Mouse (Mus musculus): ENCODE results near the gene Smpx. TPM values are rescaled to one million over a fixed set of nuclear protein-coding genes. Genes with fewer than 3 reads are reported as not detected.

The Smpx gene
- total RNA-seq, 1 experiment from 2014 or later: not detected

DNA sequence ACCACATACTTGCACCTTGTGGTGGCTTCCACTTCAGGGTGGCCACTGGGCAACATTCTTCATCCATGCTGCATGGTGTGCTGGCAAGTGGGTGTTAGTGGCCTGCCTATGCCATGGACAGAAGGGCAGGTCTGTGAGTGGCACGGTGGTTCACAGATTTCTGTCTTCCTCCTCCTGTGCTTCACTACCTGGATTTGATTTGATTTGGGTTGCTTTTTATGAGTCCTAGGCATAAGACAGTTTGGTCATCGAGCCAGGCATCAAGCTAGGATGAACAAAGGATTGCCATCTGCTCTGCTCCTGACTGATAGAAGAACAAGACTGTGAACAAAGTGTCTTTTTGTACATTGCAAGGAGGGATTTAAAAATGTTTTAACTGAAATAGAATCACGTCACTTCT lies 63.8 kb downstream of the Smpx start:
- ATAC-seq (replicated peaks in 1 of 2; ENCODE audit: insufficient read depth in 1 of 2, low FRiP score in 2 of 2, low TSS enrichment in 1 of 2, low read depth in 1 of 2, poor library complexity in 2 of 2, severe bottlenecking in 2 of 2): no peak

- ATAC-seq (replicated peaks in 1 of 2; ENCODE audit: insufficient read depth in 1 of 2, low FRiP score in 2 of 2, low TSS enrichment in 1 of 2, low read depth in 1 of 2, poor library complexity in 2 of 2, severe bottlenecking in 2 of 2): peak; percentile 58 to 69; a peak in 3 of 4 replicates
These were observed 103.0 kb downstream of the Smpx start for GRCm38 (mm10) chrX:157801669-157802068.

Other genes starting within 250 kb of the Smpx start
- 77.7 and 95.3 TPM in 2 replicates for gene Sms, start 206.6 kb upstream of the Smpx start, total RNA-seq (2017)
- 1.5 and 7.6 TPM in 2 replicates for gene Yy2, start 129.9 kb upstream of the Smpx start, total RNA-seq (2017)
- 12.4 and 20.2 TPM in 2 replicates for gene Mbtps2, start 100.2 kb upstream of the Smpx start, total RNA-seq (2017)
- gene Klhl34, start 119.5 kb downstream of the Smpx start, total RNA-seq (2017): not detected in 2 replicates

All from hematopoietic stem cell, adult 5-6 weeks (primary cell).